Mouse (Mus musculus) intestine, postnatal 0 days (tissue): Measurements from ENCODE around the gene Zg16. TPM values are rescaled to one million over a fixed set of nuclear protein-coding genes. Genes with fewer than 3 reads are reported as not detected.

ENCODE experiments used
- ATAC-seq: fragments of 200-750 bp; cut with Nextera tagmentation; 2 replicates; pipeline ENCODE4 v1.8.0; 2017; ENCODE audit warnings: mild to moderate bottlenecking, moderate TSS enrichment, moderate library complexity
- H3K27ac ChIP-seq: fragments of 300-500 bp; sonication (generic); 2 replicates; pipeline ENCODE4 v1.5.1; 2014; ENCODE audit warnings: mild to moderate bottlenecking, low read depth, low read length, moderate library complexity
- H3K27me3 ChIP-seq: fragments of 300-500 bp; sonication (generic); replicated peaks from 2 replicates; pipeline ENCODE4 v1.6.1; 2014; ENCODE audit warnings: low read length, mixed read lengths; ENCODE audit not compliant: control insufficient read depth, insufficient read depth
- H3K36me3 ChIP-seq: fragments of 300-500 bp; sonication (generic); 2 replicates; pipeline ENCODE4 v1.6.1; 2014; ENCODE audit warnings: mild to moderate bottlenecking, moderate library complexity; ENCODE audit not compliant: control insufficient read depth, insufficient read depth
- H3K4me1 ChIP-seq: fragments of 300-500 bp; sonication (generic); replicated peaks from 2 replicates; pipeline ENCODE4 v1.6.1; 2014; ENCODE audit warnings: antibody characterized with exemption, low read length, mixed read lengths; ENCODE audit not compliant: control insufficient read depth, insufficient read depth
- H3K4me2 ChIP-seq: fragments of 300-500 bp; sonication (generic); replicated peaks from 2 replicates; pipeline ENCODE4 v1.6.1; 2014; ENCODE audit warnings: low read depth, mild to moderate bottlenecking, moderate library complexity
- H3K4me3 ChIP-seq: fragments of 300-500 bp; sonication (generic); 2 replicates; pipeline ENCODE4 v1.5.1; 2014; ENCODE audit warnings: low read depth, low read length
- H3K9ac ChIP-seq: fragments of 300-500 bp; sonication (generic); 2 replicates; pipeline ENCODE4 v1.6.1; 2014; ENCODE audit warnings: mild to moderate bottlenecking, low read depth, low read length
- H3K9me3 ChIP-seq: fragments of 300-500 bp; sonication (generic); 2 replicates; pipeline ENCODE4 v1.6.1; 2016; ENCODE audit warnings: mixed run types; ENCODE audit not compliant: control insufficient read depth
- CTCF ChIP-seq: sonication (generic); IDR thresholded peaks from 2 replicates; pipeline ENCODE4 v1.5.1; 2016; ENCODE audit warnings: low read depth, mild to moderate bottlenecking, control low read depth, antibody characterized with exemption, moderate library complexity
- WGBS: fragments of 180-500 bp; shearing (Covaris S2); extraction: QIAGEN DNeasy Blood & Tissue Kit; methylation state at CpG from one replicate; pipeline ENCODE4 v1.1.7; 2014; 5-methylcytosine and 5-hydroxymethylcytosine counted together
- polyA plus RNA-seq: library from polyadenylated mRNA; unstranded; fragments of >200 nt; fragmentation: Nextera tagmentation; extraction: Ambion mirVana; gene quantifications from 2 replicates; pipeline ENCODE4 v1.2.1, GENCODE M21; 2015

Zg16 gene
- polyA plus RNA-seq, 1 experiment from 2014 or later = 225 TPM

- Histone ChIP-seq H3K27ac (peak overlapping the region; percentile 28), H3K4me3 (peak overlapping the region; percentile 79), H3K4me1 (peaks cover 15% of the 10 kb centered on the region; the same call in 1 of the 2 replicates), H3K9me3 (no peaks in the 10 kb centered on the region), H3K27me3 (no peaks in the 10 kb centered on the region), H3K9ac (peak overlapping the region; percentile 78), H3K4me2 (peak overlapping the region; percentile 90), H3K36me3 (peaks cover 26% of the 10 kb centered on the region)
- 17% methylated on average over 19 of the region's 19 CpGs for WGBS
- TF ChIP-seq CTCF = no peak
- ATAC-seq = no peak
These were observed 63.0 kb downstream of the Zg16 start for GRCm38 (mm10) chr7:127023896-127024690.

GRCm38 (mm10) chr7:127023272-127023691, 63.8 kb downstream of the Zg16 start:
- H3K9ac ChIP-seq = no peak overlapping the region
- H3K4me2 ChIP-seq = peak overlapping the region; percentile 90
- H3K27ac ChIP-seq = no peak overlapping the region
- H3K9me3 ChIP-seq = no peaks in the 10 kb centered on the region
- WGBS = 70% methylated on average over 12 of the region's 13 CpGs
- no peaks in the 10 kb centered on the region for H3K27me3 ChIP-seq
- H3K36me3 ChIP-seq = peaks cover 24% of the 10 kb centered on the region
- no peak for ATAC-seq
- H3K4me1 ChIP-seq = peaks cover 15% of the 10 kb centered on the region; the same call in 1 of the 2 replicates
- no peak overlapping the region for H3K4me3 ChIP-seq
- TF ChIP-seq CTCF = no peak

- H3K9ac ChIP-seq = no peak overlapping the region
- no peak for TF ChIP-seq CTCF
- H3K27ac ChIP-seq = peak overlapping the region; percentile 28; the same call in 1 of the 2 replicates
- peaks cover 24% of the 10 kb centered on the region for H3K36me3 ChIP-seq
- H3K9me3 ChIP-seq = no peaks in the 10 kb centered on the region
- peaks cover 11% of the 10 kb centered on the region; the same call in 1 of the 2 replicates for H3K4me1 ChIP-seq
- H3K4me2 ChIP-seq = no peak overlapping the region
- WGBS = 83% methylated on average over 7 of the region's 7 CpGs
- no peak overlapping the region for H3K4me3 ChIP-seq
- H3K27me3 ChIP-seq = no peaks in the 10 kb centered on the region
- ATAC-seq = no peak
These were observed 64.4 kb downstream of the Zg16 start for GRCm38 (mm10) chr7:127022528-127023271.

GRCm38 (mm10) chr7:127021563-127022527, 65.3 kb downstream of the Zg16 start:
- Histone ChIP-seq H3K9ac (0 out of 2 replicates have a peak overlapping the region, but pooled peaks have one; percentile 11), H3K27ac (peak overlapping the region; percentile 28; the same call in 1 of the 2 replicates), H3K9me3 (no peaks in the 10 kb centered on the region), H3K4me3 (peak overlapping the region; percentile 41; the same call in 1 of the 2 replicates), H3K27me3 (no peaks in the 10 kb centered on the region), H3K4me1 (peaks cover 11% of the 10 kb centered on the region; the same call in 1 of the 2 replicates), H3K4me2 (peak overlapping the region; percentile 73), H3K36me3 (peaks cover 24% of the 10 kb centered on the region)
- 40% methylated on average over 5 of the region's 5 CpGs for WGBS
- no peak for ATAC-seq
- no peak for TF ChIP-seq CTCF

DNA sequence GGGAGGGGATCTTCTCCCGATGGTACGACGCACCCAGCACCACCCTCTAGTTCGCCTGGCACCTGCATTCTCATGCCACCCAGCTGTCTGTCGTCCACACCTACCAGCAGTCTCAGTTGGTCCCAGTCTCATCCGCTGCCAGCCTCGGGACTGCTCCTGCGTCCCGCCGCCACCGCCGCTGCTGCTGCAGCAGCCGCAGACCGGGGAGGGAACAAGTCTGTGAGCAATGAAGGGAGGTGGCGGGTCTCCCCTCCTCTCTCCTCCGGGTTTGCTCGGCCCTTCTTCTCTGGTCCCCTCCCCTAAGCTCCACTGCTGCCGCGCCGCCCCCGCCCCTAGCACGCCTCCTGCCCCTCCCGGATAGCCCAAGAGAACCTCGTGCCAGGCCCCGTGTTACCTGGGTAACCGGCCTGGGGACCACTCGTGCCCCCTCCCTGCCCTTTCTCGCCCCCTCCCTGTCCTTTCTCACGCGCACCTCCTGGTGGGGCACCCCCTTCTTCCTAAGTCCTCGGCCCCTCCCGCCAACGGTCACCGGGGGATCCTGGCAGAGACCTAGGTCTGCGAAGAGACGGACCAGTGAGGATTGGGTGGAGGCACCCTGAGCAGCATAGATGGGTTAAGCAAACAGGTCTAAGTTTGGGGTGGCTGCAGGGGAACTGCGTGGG, 66.1 kb downstream of the Zg16 start, which contains the start of the genes Gm42742 and Prrt2:
Gene Gm42742, minus strand, starts transcription at position 197 of the 662 bp plus-strand sequence.
Gene Prrt2, minus strand, starts transcription at position 311 of the 662 bp plus-strand sequence.
- Histone ChIP-seq H3K4me3 (peak within 1 kb of the TSS; percentile 41), H3K27ac (no peak within 1 kb of the TSS; the same call in 1 of the 2 replicates), H3K36me3 (peaks cover 24% of the 10 kb centered on the region), H3K9me3 (no peaks in the 10 kb centered on the region), H3K4me1 (peaks cover 11% of the 10 kb centered on the region; the same call in 1 of the 2 replicates), H3K4me2 (peak within 1 kb of the TSS; percentile 73), H3K9ac (0 out of 2 replicates have a peak within 1 kb of the TSS, but pooled peaks have one; percentile 11), H3K27me3 (no peaks in the 10 kb centered on the region)
- WGBS = 5% methylated on average over 35 of the region's 37 CpGs
- ATAC-seq = no peak
- TF ChIP-seq CTCF = no peak
